Mouse (Mus musculus) forebrain, embryonic 12.5 days (tissue): ENCODE data around the gene Stx8. TPM values are rescaled to one million over a fixed set of nuclear protein-coding genes. Genes with fewer than 3 reads are reported as not detected.

Experiments
- ATAC-seq: fragments of 200-750 bp; cut with Nextera tagmentation; 2 replicates; pipeline ENCODE4 v1.8.0; 2017; ENCODE audit warnings: moderate TSS enrichment; ENCODE audit not compliant: low FRiP score
- H3K27ac ChIP-seq: fragments of 300-500 bp; sonication (generic); 2 replicates; pipeline ENCODE4 v1.5.1; 2016; ENCODE audit warnings: mild to moderate bottlenecking
- H3K27me3 ChIP-seq: fragments of 300-500 bp; sonication (generic); 2 replicates; pipeline ENCODE4 v1.6.1; 2016; ENCODE audit warnings: mild to moderate bottlenecking
- H3K36me3 ChIP-seq: fragments of 300-500 bp; sonication (generic); replicated peaks from 2 replicates; pipeline ENCODE4 v1.6.1; 2016; ENCODE audit warnings: mild to moderate bottlenecking
- H3K4me1 ChIP-seq: fragments of 300-500 bp; sonication (generic); 2 replicates; pipeline ENCODE4 v1.6.1; 2016
- H3K4me2 ChIP-seq: fragments of 300-500 bp; sonication (generic); 2 replicates; pipeline ENCODE4 v1.6.1; 2016; ENCODE audit warnings: mild to moderate bottlenecking, moderate library complexity
- H3K4me3 ChIP-seq: fragments of 300-500 bp; sonication (generic); replicated peaks from 2 replicates; pipeline ENCODE4 v1.5.1; 2016; ENCODE audit warnings: mild to moderate bottlenecking
- H3K9ac ChIP-seq: fragments of 300-500 bp; sonication (generic); 2 replicates; pipeline ENCODE4 v1.6.1; 2016; ENCODE audit warnings: mild to moderate bottlenecking
- H3K9me3 ChIP-seq: fragments of 300-500 bp; sonication (generic); 2 replicates; pipeline ENCODE4 v1.6.1; 2016
- WGBS: fragments of 180-500 bp; shearing (Covaris S2); methylation state at CpG from one replicate; pipeline ENCODE4 v1.1.7; 2016; 5-methylcytosine and 5-hydroxymethylcytosine counted together
- polyA plus RNA-seq: library from polyadenylated mRNA; unstranded; fragments of >200 nt; fragmentation: Nextera tagmentation; extraction: Ambion mirVana; gene quantifications from 2 replicates; pipeline ENCODE4 v1.2.1, GENCODE M21; 2016

Gene Stx8
- polyA plus RNA-seq, 1 experiment from 2014 or later, result 69.7 TPM

DNA sequence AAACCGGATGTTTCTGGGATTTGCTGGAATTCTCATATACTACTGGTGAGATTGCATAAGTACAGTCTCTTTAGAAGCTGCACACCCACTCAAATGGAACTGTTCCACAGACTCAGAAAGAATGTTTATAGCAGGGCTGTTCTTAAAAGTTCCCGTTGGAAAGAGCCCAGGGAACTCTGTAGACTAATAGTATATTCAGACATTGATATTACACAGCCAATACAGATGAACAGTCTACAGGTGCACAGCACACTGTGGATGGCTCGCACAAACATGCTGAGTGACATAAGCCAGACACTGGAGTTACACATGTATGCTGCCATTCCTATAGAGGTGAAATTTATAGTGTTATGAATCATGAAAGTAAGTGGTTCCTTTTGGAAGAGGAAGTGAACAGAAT lies 32.9 kb downstream of the Stx8 start:
- H3K4me2 ChIP-seq, result no peak overlapping the region
- H3K27me3 ChIP-seq, result 0 out of 2 replicates have a peak, but pooled peaks cover 3% of the 10 kb centered on the region
- H3K36me3 ChIP-seq, result no peaks in the 10 kb centered on the region
- WGBS, result 93% methylated on average over 3 of the region's 3 CpGs
- H3K4me3 ChIP-seq, result no peak overlapping the region
- no peak overlapping the region for H3K27ac ChIP-seq
- ATAC-seq, result no peak
- H3K9me3 ChIP-seq, result no peaks in the 10 kb centered on the region
- 0 out of 2 replicates have a peak, but pooled peaks cover 4% of the 10 kb centered on the region for H3K4me1 ChIP-seq
- H3K9ac ChIP-seq, result no peak overlapping the region

DNA sequence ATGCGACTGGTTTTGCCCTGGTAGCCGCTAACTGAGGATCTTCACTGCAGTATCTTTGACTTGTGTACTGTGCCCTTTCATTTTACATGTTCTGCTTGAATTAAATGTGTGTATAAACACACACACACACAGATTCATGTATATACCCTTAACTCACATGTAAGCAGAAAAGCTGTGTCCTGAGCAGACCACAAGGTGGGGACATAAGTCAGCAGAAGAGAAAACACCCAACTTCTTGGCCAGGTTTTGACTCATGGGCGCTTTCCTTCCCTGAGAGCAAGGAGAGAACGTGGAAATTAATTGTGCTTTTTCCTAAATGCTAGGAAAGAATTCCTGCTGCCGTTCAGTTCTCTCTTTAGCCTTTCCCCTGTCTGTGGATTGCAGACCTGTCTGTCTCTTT lies 33.6 kb downstream of the Stx8 start:
- H3K27ac ChIP-seq, result no peak overlapping the region
- no peak overlapping the region for H3K9ac ChIP-seq

DNA sequence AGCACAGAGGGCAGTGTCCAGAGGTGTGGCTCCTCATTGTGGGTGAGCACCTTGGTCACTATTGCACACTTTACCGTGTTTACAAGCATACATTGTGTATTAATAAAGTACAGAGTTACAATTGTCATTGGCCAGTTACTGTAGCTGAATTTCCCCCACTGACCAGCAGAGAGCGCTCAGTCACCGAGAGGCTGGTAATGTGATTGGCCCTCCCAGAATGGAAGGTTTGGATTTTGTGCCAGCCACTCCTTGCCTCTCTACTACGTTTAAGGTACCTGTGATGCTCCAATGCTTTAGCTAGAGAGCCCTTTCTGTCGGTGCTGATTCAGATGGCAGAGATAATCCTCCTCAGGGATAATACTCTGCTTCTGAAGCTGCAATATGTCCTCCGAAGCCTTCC lies 38.2 kb downstream of the Stx8 start:
- H3K4me3 ChIP-seq, result no peak overlapping the region
- no peaks in the 10 kb centered on the region for H3K9me3 ChIP-seq
- 0 out of 2 replicates have a peak, but pooled peaks have one; percentile 23 for ATAC-seq
- no peak overlapping the region for H3K9ac ChIP-seq
- WGBS, result 18% methylated on average over 6 of the region's 6 CpGs
- no peak overlapping the region for H3K27ac ChIP-seq
- 0 out of 2 replicates have a peak, but pooled peaks cover 2% of the 10 kb centered on the region for H3K27me3 ChIP-seq
- H3K36me3 ChIP-seq, result no peaks in the 10 kb centered on the region
- peaks cover 28% of the 10 kb centered on the region for H3K4me1 ChIP-seq
- H3K4me2 ChIP-seq, result no peak overlapping the region

More for the DNA sequence above, 33.6 kb downstream of the Stx8 start:
- H3K9me3 ChIP-seq, result no peaks in the 10 kb centered on the region
- H3K4me2 ChIP-seq, result no peak overlapping the region
- H3K36me3 ChIP-seq, result no peaks in the 10 kb centered on the region
- H3K4me1 ChIP-seq, result 0 out of 2 replicates have a peak, but pooled peaks cover 4% of the 10 kb centered on the region
- H3K27me3 ChIP-seq, result 0 out of 2 replicates have a peak, but pooled peaks cover 3% of the 10 kb centered on the region
- ATAC-seq, result no peak
- no peak overlapping the region for H3K4me3 ChIP-seq
- WGBS, result 79% methylated on average over 5 of the region's 5 CpGs

DNA sequence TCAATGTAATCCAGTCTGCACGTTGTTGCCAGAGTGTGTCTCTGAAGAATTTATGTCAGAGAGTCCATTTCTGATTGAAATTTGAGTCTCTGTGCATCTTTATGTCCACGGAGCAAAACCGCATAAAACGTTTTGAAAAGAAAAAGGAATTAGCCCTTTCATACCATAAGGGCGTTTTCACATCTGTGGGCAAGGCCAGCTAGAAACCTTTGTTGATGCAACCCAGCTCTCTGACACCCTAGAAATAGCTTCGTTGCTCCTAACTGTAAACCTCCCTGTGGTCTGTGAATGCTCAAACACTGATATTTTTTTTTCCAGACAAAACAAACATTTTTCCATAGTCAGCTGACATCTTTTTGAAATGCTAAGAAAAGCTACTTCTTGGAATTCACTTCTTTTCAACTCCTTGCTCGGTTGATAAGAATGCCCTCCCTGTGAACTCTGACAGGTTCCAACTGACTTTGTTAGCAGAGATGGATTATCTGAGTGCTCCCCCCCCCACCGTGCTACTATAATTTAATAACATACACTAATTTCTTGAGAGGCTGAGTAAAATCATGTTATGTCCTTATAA lies 40.3 kb downstream of the Stx8 start:
- peaks cover 28% of the 10 kb centered on the region for H3K4me1 ChIP-seq
- H3K4me2 ChIP-seq, result no peak overlapping the region
- ATAC-seq, result no peak
- WGBS, result 24% methylated on average over 8 of the region's 8 CpGs
- H3K27ac ChIP-seq, result no peak overlapping the region
- H3K36me3 ChIP-seq, result no peaks in the 10 kb centered on the region
- no peaks in the 10 kb centered on the region for H3K9me3 ChIP-seq
- no peak overlapping the region for H3K4me3 ChIP-seq
- H3K27me3 ChIP-seq, result no peaks in the 10 kb centered on the region
- no peak overlapping the region for H3K9ac ChIP-seq

DNA sequence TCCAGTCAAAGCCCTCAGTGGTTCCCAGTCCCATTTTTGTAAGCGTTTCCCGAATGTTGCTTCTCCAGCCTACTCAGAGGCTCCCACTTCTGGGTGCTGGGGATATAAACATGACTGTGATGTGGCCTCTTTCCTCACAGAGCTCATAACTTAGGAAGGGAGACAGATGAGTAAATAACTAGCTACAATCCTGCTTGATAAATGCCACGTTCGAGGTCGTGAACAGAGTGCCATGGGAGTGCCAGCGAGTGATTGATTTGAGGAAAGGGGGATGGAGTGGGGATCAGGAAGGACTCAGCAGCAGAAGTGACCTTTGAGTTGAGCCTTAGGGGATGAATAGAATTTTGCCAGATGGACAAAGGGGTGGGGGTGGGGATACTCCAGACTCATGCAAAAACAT lies 41.7 kb downstream of the Stx8 start:
- Histone ChIP-seq H3K4me1 (peaks cover 28% of the 10 kb centered on the region), H3K27me3 (no peaks in the 10 kb centered on the region), H3K4me2 (no peak overlapping the region), H3K4me3 (no peak overlapping the region), H3K9me3 (no peaks in the 10 kb centered on the region), H3K36me3 (no peaks in the 10 kb centered on the region), H3K9ac (no peak overlapping the region), H3K27ac (no peak overlapping the region)
- WGBS, result 71% methylated on average over 6 of the region's 6 CpGs
- no peak for ATAC-seq

DNA sequence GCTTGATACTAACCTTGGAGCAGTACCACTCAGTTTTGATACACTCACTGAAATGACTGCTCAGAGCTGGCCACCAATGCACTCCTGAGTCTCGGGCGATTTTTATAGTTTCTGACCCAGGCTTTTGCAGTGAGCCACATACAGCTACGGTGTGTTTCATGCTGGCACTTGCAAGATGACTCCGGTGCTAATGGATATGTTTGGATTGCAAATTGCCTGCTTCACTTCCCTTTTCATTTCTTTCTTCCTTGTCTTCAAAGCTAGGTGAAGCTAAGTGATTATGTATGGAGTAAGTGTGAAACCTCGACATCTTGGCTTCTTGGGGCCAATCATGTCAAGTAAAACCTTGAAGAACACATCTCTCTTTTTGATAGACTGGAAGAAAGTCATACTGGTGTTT lies 43.4 kb downstream of the Stx8 start:
- no peaks in the 10 kb centered on the region for H3K9me3 ChIP-seq
- no peaks in the 10 kb centered on the region for H3K27me3 ChIP-seq
- peaks cover 28% of the 10 kb centered on the region for H3K4me1 ChIP-seq
- WGBS, result 76% methylated on average over 5 of the region's 5 CpGs
- H3K4me3 ChIP-seq, result no peak overlapping the region
- no peak overlapping the region for H3K27ac ChIP-seq
- H3K9ac ChIP-seq, result no peak overlapping the region
- H3K4me2 ChIP-seq, result no peak overlapping the region
- ATAC-seq, result no peak
- no peaks in the 10 kb centered on the region for H3K36me3 ChIP-seq

DNA sequence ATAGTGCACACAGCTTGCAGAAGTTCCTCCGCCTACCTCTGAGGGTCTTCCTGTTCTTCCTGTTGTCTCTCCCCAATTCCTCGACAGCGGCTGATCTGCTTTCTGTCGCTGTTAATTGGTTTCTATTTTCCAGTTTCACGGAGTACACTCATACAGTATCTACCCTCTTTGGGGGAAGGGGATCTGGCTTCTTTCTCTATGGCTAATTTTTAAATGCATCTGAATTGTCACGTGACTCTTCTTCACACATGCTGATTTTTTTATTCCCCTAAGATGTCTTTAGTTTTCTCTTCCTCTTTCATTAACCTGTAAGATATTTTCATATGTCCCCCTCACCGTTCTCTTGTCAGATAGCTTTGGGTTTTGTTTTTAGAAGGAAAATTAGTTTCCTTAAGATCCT lies 46.2 kb downstream of the Stx8 start:
- no peaks in the 10 kb centered on the region for H3K9me3 ChIP-seq
- no peak overlapping the region for H3K9ac ChIP-seq
- no peaks in the 10 kb centered on the region for H3K36me3 ChIP-seq
- 82% methylated on average over 7 of the region's 7 CpGs for WGBS
- H3K27me3 ChIP-seq, result no peaks in the 10 kb centered on the region
- no peak overlapping the region for H3K4me2 ChIP-seq
- H3K27ac ChIP-seq, result no peak overlapping the region
- H3K4me3 ChIP-seq, result no peak overlapping the region
- no peak for ATAC-seq
- H3K4me1 ChIP-seq, result peaks cover 12% of the 10 kb centered on the region

DNA sequence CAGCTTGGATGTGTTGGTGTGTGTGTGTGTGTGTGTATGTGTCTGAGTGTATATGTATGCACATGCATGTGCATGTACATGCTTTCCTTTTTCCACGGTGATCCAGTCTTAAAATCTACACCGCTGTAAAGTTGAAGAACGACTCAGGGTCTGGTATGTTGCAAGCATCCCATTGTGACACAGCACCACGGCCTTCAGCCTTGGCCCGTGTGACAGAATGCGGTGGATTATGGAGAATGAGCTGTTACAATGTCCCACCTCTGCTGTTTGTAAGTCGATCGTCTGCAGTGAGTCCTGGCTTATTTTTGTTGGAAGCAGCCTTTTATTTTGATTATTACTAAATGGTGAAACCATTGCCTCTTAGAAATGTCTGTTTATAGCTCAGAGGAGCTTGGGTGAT lies 52.2 kb downstream of the Stx8 start:
- H3K9ac ChIP-seq, result no peak overlapping the region
- H3K27me3 ChIP-seq, result no peaks in the 10 kb centered on the region
- no peaks in the 10 kb centered on the region for H3K36me3 ChIP-seq
- no peak overlapping the region for H3K27ac ChIP-seq
- no peak overlapping the region for H3K4me3 ChIP-seq
- no peaks in the 10 kb centered on the region for H3K9me3 ChIP-seq
- no peak for ATAC-seq
- H3K4me2 ChIP-seq, result no peak overlapping the region
- no peaks in the 10 kb centered on the region for H3K4me1 ChIP-seq
- WGBS, result 88% methylated on average over 8 of the region's 8 CpGs

DNA sequence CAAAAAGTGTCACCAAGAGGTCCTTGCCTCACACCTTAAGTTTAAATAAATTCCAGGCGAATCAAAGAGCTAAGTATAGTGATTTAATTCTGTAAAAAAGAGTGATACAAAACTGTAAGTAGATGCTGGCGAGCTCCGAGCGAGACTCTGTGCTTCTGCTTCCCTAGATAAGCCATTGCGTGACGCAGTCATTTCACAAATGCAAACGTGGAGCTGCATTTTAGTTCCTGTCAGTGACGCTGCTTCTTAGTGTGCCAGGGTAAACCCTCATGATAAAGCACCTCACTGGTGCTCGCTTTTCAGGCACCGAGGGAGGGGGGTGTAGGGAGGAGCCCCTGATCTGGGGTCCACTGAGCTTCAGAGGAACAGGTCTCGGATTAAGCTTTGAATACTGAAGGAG lies 53.2 kb downstream of the Stx8 start:
- ATAC-seq, result no peak
- Histone ChIP-seq H3K36me3 (no peaks in the 10 kb centered on the region; the same call in 1 of the 2 replicates), H3K4me1 (no peaks in the 10 kb centered on the region), H3K27ac (no peak overlapping the region), H3K9me3 (no peaks in the 10 kb centered on the region), H3K4me2 (no peak overlapping the region), H3K27me3 (no peaks in the 10 kb centered on the region), H3K9ac (no peak overlapping the region), H3K4me3 (no peak overlapping the region)
- 78% methylated on average over 11 of the region's 11 CpGs for WGBS

DNA sequence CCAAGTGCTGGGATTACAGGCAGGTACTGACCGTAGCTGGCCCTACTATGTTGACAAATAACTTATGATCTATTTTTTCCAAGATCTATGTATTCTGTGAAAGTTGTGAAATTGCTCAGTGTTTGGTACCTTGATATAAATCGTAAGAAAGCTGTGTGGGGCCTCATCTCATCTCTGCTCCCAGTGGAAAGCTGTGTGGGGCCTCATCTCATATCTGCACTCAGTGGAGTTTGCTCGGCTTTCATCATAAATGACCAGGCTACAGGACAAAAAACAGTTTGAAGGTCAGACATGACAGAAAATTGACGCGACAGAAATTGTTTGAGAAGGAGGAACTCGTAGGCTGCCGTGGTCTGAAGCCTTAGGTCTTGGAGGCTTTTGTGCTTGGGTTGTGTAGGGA lies 56.0 kb downstream of the Stx8 start:
- ATAC-seq, result no peak
- no peaks in the 10 kb centered on the region for H3K4me1 ChIP-seq
- H3K36me3 ChIP-seq, result no peaks in the 10 kb centered on the region; the same call in 1 of the 2 replicates
- 95% methylated on average over 7 of the region's 7 CpGs for WGBS
- no peak overlapping the region for H3K4me3 ChIP-seq
- no peaks in the 10 kb centered on the region for H3K9me3 ChIP-seq
- H3K27me3 ChIP-seq, result no peaks in the 10 kb centered on the region
- H3K9ac ChIP-seq, result no peak overlapping the region
- no peak overlapping the region for H3K4me2 ChIP-seq
- H3K27ac ChIP-seq, result no peak overlapping the region

DNA sequence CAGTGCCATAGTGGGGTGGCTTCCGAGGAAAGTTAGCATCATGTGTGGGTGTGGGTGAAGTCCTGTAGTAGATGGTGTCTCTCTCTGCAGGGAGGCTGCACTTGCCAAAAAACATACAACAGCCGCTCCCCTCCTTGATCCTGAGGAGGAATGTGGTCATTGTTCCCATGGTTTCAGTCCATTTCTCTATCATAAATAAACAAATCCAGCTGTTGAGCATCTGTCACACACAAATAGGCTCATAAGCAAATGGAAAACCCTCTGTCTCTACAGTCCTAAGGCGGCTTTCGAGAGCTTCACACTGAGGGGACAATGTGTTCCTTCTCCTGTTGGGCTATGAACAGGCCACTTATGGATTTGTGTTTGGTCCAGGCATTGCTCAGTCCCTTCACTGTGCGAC lies 56.9 kb downstream of the Stx8 start:
- 85% methylated on average over 5 of the region's 5 CpGs for WGBS
- Histone ChIP-seq H3K27ac (no peak overlapping the region), H3K9ac (no peak overlapping the region), H3K36me3 (no peaks in the 10 kb centered on the region; the same call in 1 of the 2 replicates), H3K9me3 (no peaks in the 10 kb centered on the region), H3K4me3 (no peak overlapping the region), H3K4me1 (no peaks in the 10 kb centered on the region), H3K27me3 (no peaks in the 10 kb centered on the region), H3K4me2 (no peak overlapping the region)
- ATAC-seq, result no peak

DNA sequence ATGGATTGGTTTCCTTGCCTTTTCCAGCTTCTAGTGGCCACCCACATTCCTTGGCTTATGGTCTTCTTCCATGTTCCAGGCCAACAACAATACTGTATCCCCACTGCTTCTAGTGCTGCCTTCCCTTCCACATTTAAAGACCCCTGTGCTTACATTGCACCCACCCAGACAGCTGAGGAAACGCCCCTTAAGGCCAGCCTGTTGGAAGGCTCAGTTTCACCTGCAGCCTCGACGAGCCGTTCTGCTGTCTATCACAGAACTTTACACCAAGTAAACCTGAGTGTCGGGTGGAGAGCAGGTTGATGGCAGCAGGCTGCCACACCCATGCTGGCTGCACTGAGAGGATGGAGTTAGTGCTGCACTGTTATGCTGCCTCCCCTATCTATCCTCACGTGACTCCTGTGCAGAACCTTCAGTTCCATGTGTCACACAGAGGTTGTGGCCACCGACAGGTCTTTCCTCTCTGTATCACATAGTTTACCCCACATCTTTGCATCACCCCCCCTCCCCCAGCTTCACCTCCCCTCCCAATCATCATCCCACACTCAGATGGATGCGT lies 57.9 kb downstream of the Stx8 start:
- Histone ChIP-seq H3K27me3 (no peaks in the 10 kb centered on the region), H3K36me3 (no peaks in the 10 kb centered on the region; the same call in 1 of the 2 replicates), H3K4me1 (0 out of 2 replicates have a peak, but pooled peaks cover 1% of the 10 kb centered on the region), H3K4me2 (no peak overlapping the region), H3K4me3 (no peak overlapping the region), H3K9me3 (no peaks in the 10 kb centered on the region), H3K27ac (no peak overlapping the region), H3K9ac (no peak overlapping the region)
- WGBS, result 89% methylated on average over 8 of the region's 8 CpGs
- no peak for ATAC-seq

DNA sequence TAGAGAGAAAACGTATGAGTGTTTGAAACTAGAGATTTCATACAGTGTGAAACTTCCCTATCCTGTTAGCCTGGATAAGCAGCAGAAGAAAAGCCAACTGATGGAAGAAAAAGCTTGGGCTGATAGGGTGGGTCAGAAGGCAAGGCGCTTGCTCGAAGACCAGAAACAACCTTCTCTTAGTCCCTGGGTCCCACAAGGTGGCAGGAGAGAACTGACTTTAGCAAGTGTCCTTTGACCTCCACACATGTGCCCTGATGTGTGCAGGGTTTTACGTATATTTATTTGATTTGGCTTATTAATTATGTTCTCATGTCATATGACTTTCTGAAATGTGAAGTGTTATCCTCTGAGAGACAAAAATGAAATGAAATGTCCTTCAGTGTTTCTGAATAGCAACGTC lies 60.6 kb downstream of the Stx8 start:
- WGBS, result 84% methylated on average over 5 of the region's 5 CpGs
- Histone ChIP-seq H3K4me2 (no peak overlapping the region), H3K9ac (no peak overlapping the region), H3K36me3 (no peaks in the 10 kb centered on the region; the same call in 1 of the 2 replicates), H3K4me1 (peaks cover 9% of the 10 kb centered on the region), H3K9me3 (no peaks in the 10 kb centered on the region), H3K27ac (no peak overlapping the region), H3K4me3 (no peak overlapping the region), H3K27me3 (no peaks in the 10 kb centered on the region)
- no peak for ATAC-seq
